Mouse (Mus musculus): ENCODE data around the gene Bspry. TPM values are rescaled to one million over a fixed set of nuclear protein-coding genes. Genes with fewer than 3 reads are reported as not detected.

Bspry gene
- polyA plus RNA-seq, 1 experiment from 2014 or later: 0.78 TPM

GRCm38 (mm10) chr4:62487172-62487571 is 7.3 kb downstream of the Bspry start:
- Histone ChIP-seq H3K4me3 (no peak overlapping the region), H3K27ac (no peak overlapping the region), H3K4me1 (replicated peaks) (peaks cover 8% of the 10 kb centered on the region; the same call in 1 of the 2 replicates), H3K36me3 (no peaks in the 10 kb centered on the region), H3K27me3 (ENCODE audit: insufficient read depth, poor library complexity, severe bottlenecking) (peaks cover under 1% of the 10 kb centered on the region; the same call in 1 of the 2 replicates), H3K9me3 (no peaks in the 10 kb centered on the region)
- no peak for DNase-seq (ENCODE audit: low spot score)
- WGBS: 94% methylated on average over 5 of the region's 5 CpGs

DNA sequence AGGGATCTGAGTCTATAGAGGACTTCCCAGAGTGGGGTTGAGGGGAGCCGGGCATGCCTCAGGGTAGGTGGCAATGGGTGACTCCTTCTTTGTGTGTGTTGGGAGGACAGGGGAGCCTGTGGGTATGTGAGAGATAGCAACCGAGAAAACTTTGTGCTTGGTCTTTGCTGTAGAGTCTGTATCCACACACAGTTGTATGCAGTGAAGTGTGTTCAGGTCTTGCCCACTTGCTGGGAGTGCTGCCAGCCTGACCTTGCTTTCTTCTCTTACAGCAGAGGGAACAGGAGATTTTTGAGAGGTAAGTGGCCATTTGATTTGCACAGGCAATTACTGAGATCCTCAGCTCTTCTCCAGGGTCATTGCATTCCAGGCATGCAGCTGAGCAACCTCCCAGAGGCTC is 8.1 kb downstream of the Bspry start:
- H3K9me3 ChIP-seq: no peaks in the 10 kb centered on the region
- peaks cover 8% of the 10 kb centered on the region; the same call in 1 of the 2 replicates for H3K4me1 ChIP-seq (replicated peaks)
- no peak for DNase-seq (ENCODE audit: low spot score)
- no peak overlapping the region for H3K4me3 ChIP-seq
- H3K27me3 ChIP-seq (ENCODE audit: insufficient read depth, poor library complexity, severe bottlenecking): no peaks in the 10 kb centered on the region
- no peak overlapping the region for H3K27ac ChIP-seq
- no peaks in the 10 kb centered on the region for H3K36me3 ChIP-seq
- 87% methylated on average over 2 of the region's 2 CpGs for WGBS

DNA sequence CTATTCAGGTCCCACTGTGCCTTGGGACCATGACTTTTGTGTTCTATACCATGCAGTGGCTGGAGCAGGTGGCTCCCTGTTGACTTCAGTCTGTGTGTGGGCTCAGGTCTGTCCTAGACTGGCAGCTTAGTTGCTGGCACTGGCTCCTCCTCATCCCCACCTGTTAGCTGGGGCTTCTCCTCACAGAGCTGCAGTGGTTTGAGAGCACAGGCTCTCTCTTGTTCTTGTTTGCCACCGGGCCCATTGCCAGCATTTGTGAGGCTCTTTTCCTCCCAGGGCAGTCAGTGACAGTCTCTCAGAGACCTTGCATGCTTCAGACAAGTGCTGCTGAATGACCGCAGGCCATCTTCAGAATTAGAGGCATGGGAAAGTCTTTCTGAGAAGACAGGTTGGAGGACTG is 12.8 kb downstream of the Bspry start:
- 89% methylated on average over 2 of the region's 2 CpGs for WGBS

GRCm38 (mm10) chr4:62494230-62494629 is 14.4 kb downstream of the Bspry start:
- H3K4me3 ChIP-seq: no peak overlapping the region
- 74% methylated on average over 9 of the region's 9 CpGs for WGBS

More for the DNA sequence above, 12.8 kb downstream of the Bspry start:
- Histone ChIP-seq H3K4me3 (no peak overlapping the region), H3K9me3 (no peaks in the 10 kb centered on the region), H3K27me3 (ENCODE audit: insufficient read depth, poor library complexity, severe bottlenecking) (no peaks in the 10 kb centered on the region), H3K4me1 (replicated peaks) (peaks cover 7% of the 10 kb centered on the region; the same call in 1 of the 2 replicates), H3K36me3 (no peaks in the 10 kb centered on the region), H3K27ac (no peak overlapping the region)
- no peak for DNase-seq (ENCODE audit: low spot score)

DNA sequence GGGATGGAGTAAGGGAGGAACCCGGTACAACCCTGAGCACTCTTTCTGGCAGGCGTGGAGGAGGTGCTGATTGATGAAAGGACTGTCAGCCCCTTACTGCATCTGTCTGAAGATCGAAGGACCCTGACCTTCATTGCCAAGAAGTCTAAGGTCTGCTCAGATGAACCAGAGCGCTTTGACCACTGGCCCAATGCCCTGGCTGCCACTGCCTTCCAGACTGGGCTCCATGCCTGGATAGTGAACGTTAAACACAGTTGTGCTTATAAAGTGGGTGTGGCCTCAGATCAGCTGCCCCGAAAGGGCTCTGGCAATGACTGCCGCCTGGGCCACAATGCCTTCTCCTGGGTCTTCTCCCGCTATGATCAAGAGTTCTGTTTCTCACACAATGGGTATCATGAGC is 16.1 kb downstream of the Bspry start:
- Histone ChIP-seq H3K9me3 (no peaks in the 10 kb centered on the region), H3K27me3 (ENCODE audit: insufficient read depth, poor library complexity, severe bottlenecking) (no peaks in the 10 kb centered on the region), H3K36me3 (peaks cover 16% of the 10 kb centered on the region), H3K4me1 (replicated peaks) (no peaks in the 10 kb centered on the region), H3K4me3 (no peak overlapping the region), H3K27ac (no peak overlapping the region)
- DNase-seq (ENCODE audit: low spot score): no peak
- 81% methylated on average over 8 of the region's 8 CpGs for WGBS

More at GRCm38 (mm10) chr4:62494230-62494629, 14.4 kb downstream of the Bspry start:
- no peak for DNase-seq (ENCODE audit: low spot score)
- no peaks in the 10 kb centered on the region for H3K4me1 ChIP-seq (replicated peaks)
- H3K27me3 ChIP-seq (ENCODE audit: insufficient read depth, poor library complexity, severe bottlenecking): no peaks in the 10 kb centered on the region
- H3K36me3 ChIP-seq: peaks cover 10% of the 10 kb centered on the region
- H3K9me3 ChIP-seq: no peaks in the 10 kb centered on the region
- no peak overlapping the region for H3K27ac ChIP-seq

- Histone ChIP-seq H3K36me3 (peaks cover 16% of the 10 kb centered on the region), H3K27ac (no peak overlapping the region), H3K27me3 (ENCODE audit: insufficient read depth, poor library complexity, severe bottlenecking) (no peaks in the 10 kb centered on the region), H3K9me3 (no peaks in the 10 kb centered on the region), H3K4me3 (no peak overlapping the region), H3K4me1 (replicated peaks) (peaks cover 4% of the 10 kb centered on the region)
- 87% methylated on average over 8 of the region's 8 CpGs for WGBS
- DNase-seq (ENCODE audit: low spot score): no peak
These were observed 17.0 kb downstream of the Bspry start for GRCm38 (mm10) chr4:62496815-62497214.

DNA sequence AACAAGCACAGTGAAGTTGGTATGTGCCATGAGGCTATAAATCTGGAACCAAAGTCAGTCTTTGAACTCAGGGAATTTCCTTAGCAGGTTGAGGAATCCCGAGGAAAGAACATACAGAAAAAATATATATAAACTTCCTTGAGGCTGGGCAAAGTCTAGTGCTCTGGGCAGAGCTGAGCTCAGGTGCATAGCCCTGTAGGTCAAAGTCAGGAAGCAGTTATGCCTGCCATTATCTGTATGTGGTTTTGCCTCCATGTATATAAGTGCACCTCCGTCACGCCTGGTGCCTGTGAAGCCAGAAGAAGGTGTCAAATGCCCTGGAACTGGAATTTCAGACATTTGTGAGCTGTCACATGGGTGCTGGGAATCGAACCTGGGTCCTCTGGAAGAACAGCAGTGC is 20.9 kb downstream of the Bspry start:
- Histone ChIP-seq H3K4me3 (no peak overlapping the region), H3K27me3 (ENCODE audit: insufficient read depth, poor library complexity, severe bottlenecking) (no peaks in the 10 kb centered on the region)
- no peak for DNase-seq (ENCODE audit: low spot score)

GRCm38 (mm10) chr4:62501534-62501933 is 21.7 kb downstream of the Bspry start:
- no peak for DNase-seq (ENCODE audit: low spot score)
- Histone ChIP-seq H3K9me3 (no peaks in the 10 kb centered on the region), H3K36me3 (peaks cover 16% of the 10 kb centered on the region), H3K4me3 (peak overlapping the region; percentile 78), H3K27ac (peak overlapping the region; percentile 87), H3K27me3 (ENCODE audit: insufficient read depth, poor library complexity, severe bottlenecking) (no peaks in the 10 kb centered on the region), H3K4me1 (replicated peaks) (peaks cover 8% of the 10 kb centered on the region)
- 7% methylated on average over 7 of the region's 7 CpGs for WGBS

More for the DNA sequence above, 20.9 kb downstream of the Bspry start:
- 87% methylated on average over 4 of the region's 4 CpGs for WGBS
- Histone ChIP-seq H3K36me3 (peaks cover 16% of the 10 kb centered on the region), H3K9me3 (no peaks in the 10 kb centered on the region), H3K4me1 (replicated peaks) (peaks cover 8% of the 10 kb centered on the region), H3K27ac (no peak overlapping the region)

GRCm38 (mm10) chr4:62501964-62502732 is 22.3 kb downstream of the Bspry start:
- Histone ChIP-seq H3K4me3 (peak overlapping the region; percentile 78), H3K9me3 (no peaks in the 10 kb centered on the region), H3K4me1 (replicated peaks) (peaks cover 8% of the 10 kb centered on the region), H3K27ac (peak overlapping the region; percentile 87), H3K36me3 (peaks cover 16% of the 10 kb centered on the region), H3K27me3 (ENCODE audit: insufficient read depth, poor library complexity, severe bottlenecking) (no peaks in the 10 kb centered on the region)
- peak; percentile 92 for DNase-seq (ENCODE audit: low spot score)
- WGBS: 3% methylated on average over 38 of the region's 38 CpGs

DNA sequence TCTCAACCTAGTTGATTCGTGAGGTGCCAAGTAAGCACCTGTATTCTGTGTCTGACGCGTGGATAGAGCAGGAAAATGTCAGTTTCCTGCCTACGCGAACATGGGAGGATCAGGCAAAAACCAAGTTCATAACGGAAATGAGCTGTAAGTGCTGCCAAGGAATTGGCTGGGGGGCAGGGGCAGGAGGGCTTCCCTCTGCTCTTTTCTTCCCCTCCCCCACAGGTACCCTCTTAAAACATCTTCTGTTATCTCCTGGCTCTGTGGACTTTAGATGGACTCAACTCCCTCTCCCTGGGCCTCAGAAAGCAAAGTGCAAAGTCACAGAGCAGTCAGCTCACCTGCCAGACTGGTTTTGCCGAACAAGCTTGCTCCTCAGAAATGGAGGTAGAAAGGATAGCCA is 23.1 kb downstream of the Bspry start:
- Histone ChIP-seq H3K27ac (no peak overlapping the region), H3K27me3 (ENCODE audit: insufficient read depth, poor library complexity, severe bottlenecking) (no peaks in the 10 kb centered on the region)

GRCm38 (mm10) chr4:62503374-62503970 is 23.6 kb downstream of the Bspry start, which contains the start of gene Hdhd3:
TSS of gene Hdhd3 (minus strand) at chr4:62503467.
- H3K36me3 ChIP-seq: peaks cover 25% of the 10 kb centered on the region
- H3K9me3 ChIP-seq: no peaks in the 10 kb centered on the region
- no peaks in the 10 kb centered on the region for H3K27me3 ChIP-seq (ENCODE audit: insufficient read depth, poor library complexity, severe bottlenecking)
- WGBS: 85% methylated on average over 3 of the region's 3 CpGs
- peak within 1 kb of the TSS; percentile 87 for H3K27ac ChIP-seq
- peak within 1 kb of the TSS; percentile 78 for H3K4me3 ChIP-seq
- H3K4me1 ChIP-seq (replicated peaks): peaks cover 8% of the 10 kb centered on the region
- DNase-seq (ENCODE audit: low spot score): no peak

More for the DNA sequence above, 23.1 kb downstream of the Bspry start:
- peaks cover 8% of the 10 kb centered on the region for H3K4me1 ChIP-seq (replicated peaks)
- no peak for DNase-seq (ENCODE audit: low spot score)
- H3K4me3 ChIP-seq: 0 out of 2 replicates have a peak overlapping the region, but pooled peaks have one; percentile 78
- no peaks in the 10 kb centered on the region for H3K9me3 ChIP-seq
- 77% methylated on average over 7 of the region's 7 CpGs for WGBS
- H3K36me3 ChIP-seq: peaks cover 22% of the 10 kb centered on the region

GRCm38 (mm10) chr4:62505991-62506390 is 26.1 kb downstream of the Bspry start:
- no peak for DNase-seq (ENCODE audit: low spot score)
- Histone ChIP-seq H3K27me3 (ENCODE audit: insufficient read depth, poor library complexity, severe bottlenecking) (no peaks in the 10 kb centered on the region), H3K27ac (no peak overlapping the region), H3K36me3 (peaks cover 36% of the 10 kb centered on the region), H3K4me1 (replicated peaks) (peaks cover 8% of the 10 kb centered on the region), H3K4me3 (no peak overlapping the region), H3K9me3 (no peaks in the 10 kb centered on the region)
- 89% methylated on average over 3 of the region's 3 CpGs for WGBS

- Histone ChIP-seq H3K27me3 (ENCODE audit: insufficient read depth, poor library complexity, severe bottlenecking) (no peaks in the 10 kb centered on the region), H3K9me3 (no peaks in the 10 kb centered on the region), H3K27ac (no peak overlapping the region), H3K4me3 (no peak overlapping the region), H3K36me3 (peaks cover 44% of the 10 kb centered on the region), H3K4me1 (replicated peaks) (peaks cover 4% of the 10 kb centered on the region; the same call in 1 of the 2 replicates)
- no peak for DNase-seq (ENCODE audit: low spot score)
- WGBS: 72% methylated on average over 2 of the region's 2 CpGs
These were observed 26.9 kb downstream of the Bspry start for GRCm38 (mm10) chr4:62506798-62507197.
